Mouse (Mus musculus) ES-Bruce4 (cell line): ENCODE measurements around the gene Ppara. TPM values are rescaled to one million over a fixed set of nuclear protein-coding genes. Genes with fewer than 3 reads are reported as not detected.

ENCODE experiments used
- H3K27ac ChIP-seq: 2 replicates; pipeline ENCODE4 v1.5.1; 2012; ENCODE audit warnings: low read length, inconsistent platforms; ENCODE audit not compliant: insufficient read depth
- H3K27me3 ChIP-seq: 2 replicates; pipeline ENCODE4 v1.6.1; 2012; ENCODE audit warnings: mild to moderate bottlenecking, low read length, inconsistent platforms; ENCODE audit not compliant: control insufficient read depth, poor library complexity, insufficient read depth, severe bottlenecking
- H3K36me3 ChIP-seq: 2 replicates; pipeline ENCODE4 v1.6.1; 2012; ENCODE audit warnings: inconsistent platforms, mild to moderate bottlenecking, low read length, moderate library complexity; ENCODE audit not compliant: control insufficient read depth, poor library complexity, insufficient read depth, severe bottlenecking
- H3K4me1 ChIP-seq: one replicate; pipeline ENCODE4 v1.8.1; 2011; ENCODE audit warnings: low read length; ENCODE audit not compliant: control insufficient read depth, insufficient read depth
- H3K4me3 ChIP-seq: 2 replicates; pipeline ENCODE4 v1.5.1; 2011; ENCODE audit warnings: low read depth, mild to moderate bottlenecking, low read length
- H3K9ac ChIP-seq: 2 replicates; pipeline ENCODE4 v1.6.1; 2012; ENCODE audit warnings: low read depth, mild to moderate bottlenecking, inconsistent platforms; ENCODE audit not compliant: poor library complexity, severe bottlenecking
- H3K9me3 ChIP-seq: replicated peaks from 2 replicates; pipeline ENCODE4 v1.6.1; 2012; ENCODE audit warnings: mild to moderate bottlenecking, low read length, inconsistent platforms; ENCODE audit not compliant: control insufficient read depth, poor library complexity, insufficient read depth, severe bottlenecking
- CTCF ChIP-seq: IDR thresholded peaks from one replicate; pipeline ENCODE4 v1.8.1; 2011; ENCODE audit warnings: low read depth, low read length
- EP300 ChIP-seq: IDR thresholded peaks from 2 replicates; pipeline ENCODE4 v1.6.1; 2011; ENCODE audit warnings: low read depth, low read length; ENCODE audit not compliant: insufficient read depth
- POLR2A ChIP-seq: IDR thresholded peaks from one replicate; pipeline ENCODE4 v1.8.1; 2011; ENCODE audit warnings: low read length; ENCODE audit not compliant: insufficient read depth
- polyA plus RNA-seq: library from polyadenylated mRNA; stranded (reverse); fragments of >200 nt; gene quantifications from 2 replicates; pipeline ENCODE4 v1.2.4, GENCODE M21; 2011; ENCODE audit warnings: low read depth; ENCODE audit not compliant: missing spikeins, insufficient read depth, insufficient read length

The Ppara gene
- polyA plus RNA-seq, 1 experiment = 0.28 TPM

DNA sequence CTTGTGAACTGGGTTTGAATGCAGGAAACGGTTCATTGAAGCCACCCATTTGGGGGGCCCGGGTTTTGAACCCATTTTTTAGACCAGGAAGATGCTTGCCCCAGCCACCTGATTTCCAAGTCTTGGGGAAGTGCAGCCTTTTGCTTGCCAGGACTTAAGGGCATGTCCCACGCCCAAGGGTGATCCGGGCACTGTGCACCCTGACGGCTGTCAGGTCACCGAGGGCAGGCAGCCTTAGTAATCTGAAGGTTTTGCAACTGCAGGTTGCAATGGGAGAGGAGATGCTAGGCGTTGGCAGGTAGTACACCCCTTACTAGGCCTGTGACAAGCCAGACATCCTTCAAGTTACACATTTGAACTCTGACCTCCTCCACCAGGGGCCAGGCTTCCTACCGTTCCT is 97.8 kb downstream of the Ppara start:
- Histone ChIP-seq H3K27me3 (no peaks in the 10 kb centered on the region), H3K4me3 (peak overlapping the region; percentile 78; the same call in 1 of the 2 replicates), H3K4me1 (no peaks in the 10 kb centered on the region), H3K9ac (peak overlapping the region; percentile 22), H3K27ac (no peak overlapping the region), H3K36me3 (no peaks in the 10 kb centered on the region), H3K9me3 (no peaks in the 10 kb centered on the region)
- TF ChIP-seq CTCF = no peak

DNA sequence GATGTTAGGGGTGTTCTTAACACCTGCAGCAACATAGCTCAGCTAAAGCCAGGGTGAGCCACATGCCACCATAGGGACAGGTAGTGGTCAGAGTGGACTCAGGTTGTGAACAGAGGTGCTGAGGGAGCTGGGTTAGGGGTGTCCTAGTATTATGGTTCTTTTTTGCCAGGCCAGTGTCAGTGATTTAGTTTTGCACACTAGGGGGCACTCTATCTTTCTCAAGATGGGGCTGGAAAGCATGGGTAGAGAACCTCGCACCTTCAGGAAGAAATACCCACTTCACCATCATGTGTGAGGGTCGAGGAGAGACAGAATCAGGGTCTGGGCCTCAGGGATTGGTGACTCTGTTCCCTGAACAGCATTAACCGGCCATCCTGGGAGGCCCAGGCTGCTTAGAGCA is 100.6 kb downstream of the Ppara start:
- H3K36me3 ChIP-seq = no peaks in the 10 kb centered on the region
- no peaks in the 10 kb centered on the region for H3K27me3 ChIP-seq
- no peak for TF ChIP-seq EP300
- H3K4me1 ChIP-seq = no peaks in the 10 kb centered on the region
- no peak overlapping the region for H3K9ac ChIP-seq
- H3K9me3 ChIP-seq = no peaks in the 10 kb centered on the region
- H3K27ac ChIP-seq = no peak overlapping the region
- H3K4me3 ChIP-seq = no peak overlapping the region

DNA sequence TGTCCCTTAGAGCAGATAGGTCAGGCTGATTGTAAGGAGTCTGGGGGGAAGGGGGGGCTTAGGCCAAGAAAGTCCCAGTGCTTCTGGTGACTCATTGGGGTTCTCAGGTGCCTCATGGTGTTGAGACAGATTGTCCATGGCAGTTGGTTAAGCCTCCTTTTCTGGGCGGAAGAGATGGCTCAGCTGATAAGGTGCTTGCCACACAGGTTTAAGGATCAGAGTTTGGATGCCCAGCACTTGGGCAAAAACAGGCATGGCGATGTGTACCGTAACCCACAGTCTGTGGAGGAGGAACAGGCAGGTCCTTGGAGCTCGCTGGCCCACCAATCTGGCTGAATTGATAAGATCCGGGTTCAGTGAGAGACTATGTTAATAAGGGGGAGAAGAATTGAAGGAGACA is 102.1 kb downstream of the Ppara start:
- Histone ChIP-seq H3K9me3 (no peaks in the 10 kb centered on the region), H3K27ac (no peak overlapping the region), H3K27me3 (no peaks in the 10 kb centered on the region), H3K4me1 (peaks cover 2% of the 10 kb centered on the region), H3K36me3 (no peaks in the 10 kb centered on the region), H3K9ac (no peak overlapping the region), H3K4me3 (no peak overlapping the region)
- TF ChIP-seq POLR2A (no peak), CTCF (no peak), EP300 (no peak)

DNA sequence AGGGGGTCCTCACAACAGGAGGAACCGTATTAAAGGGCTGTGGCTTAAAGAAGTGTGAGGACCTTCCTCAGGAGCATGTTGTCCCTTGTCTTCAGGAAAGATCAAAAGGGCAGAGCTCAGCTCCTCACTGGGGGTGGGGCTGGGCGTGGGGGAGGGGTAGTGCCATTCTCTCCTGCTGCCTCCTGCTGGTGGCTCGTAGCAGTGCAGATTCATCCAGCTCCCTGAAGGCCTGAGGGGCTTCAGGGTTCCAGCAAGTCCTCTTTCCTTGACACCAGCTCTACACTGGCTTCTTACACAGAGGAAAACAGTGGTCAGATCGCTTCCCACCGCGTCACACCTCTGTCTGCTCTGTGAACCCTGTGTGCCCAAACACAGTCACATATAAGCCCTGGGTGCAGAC is 106.2 kb downstream of the Ppara start:
- TF ChIP-seq POLR2A = no peak
- peak; percentile 74 for TF ChIP-seq CTCF

DNA sequence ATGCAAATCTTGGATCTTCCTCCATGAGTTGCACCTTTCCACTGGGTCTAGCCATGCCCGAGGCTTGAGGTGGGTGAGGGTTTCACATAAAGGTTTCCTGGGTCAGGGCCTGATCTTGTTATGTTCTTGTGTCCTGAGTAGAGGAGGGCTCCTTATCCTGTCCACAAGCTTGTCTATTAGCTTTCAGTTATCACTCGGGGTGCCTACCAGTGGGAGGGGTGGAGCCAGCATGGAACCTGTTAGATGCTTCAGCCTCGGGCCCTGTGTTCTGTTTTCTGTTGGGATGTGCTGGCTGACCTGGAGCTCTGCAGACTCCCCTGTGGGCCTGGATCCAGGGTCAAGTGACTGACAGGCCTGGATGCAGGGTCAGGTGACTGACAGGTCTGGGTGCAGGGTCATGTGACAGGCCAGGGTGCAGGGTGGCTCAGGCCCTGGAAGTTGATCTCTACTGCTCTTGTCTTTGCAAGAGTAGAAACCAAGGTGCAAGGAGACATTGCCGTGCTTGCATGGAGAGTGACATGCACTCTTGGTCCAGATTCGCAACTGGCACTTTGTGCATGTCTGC is 107.1 kb downstream of the Ppara start:
- Histone ChIP-seq H3K4me3 (no peak overlapping the region), H3K27me3 (no peaks in the 10 kb centered on the region), H3K9ac (no peak overlapping the region), H3K9me3 (no peaks in the 10 kb centered on the region), H3K4me1 (peaks cover 2% of the 10 kb centered on the region), H3K36me3 (no peaks in the 10 kb centered on the region), H3K27ac (no peak overlapping the region)
- TF ChIP-seq CTCF (no peak), EP300 (no peak), POLR2A (no peak)

More for the DNA sequence above, 106.2 kb downstream of the Ppara start:
- Histone ChIP-seq H3K27ac (no peak overlapping the region), H3K27me3 (no peaks in the 10 kb centered on the region), H3K4me1 (peaks cover 2% of the 10 kb centered on the region), H3K9ac (no peak overlapping the region), H3K9me3 (no peaks in the 10 kb centered on the region), H3K36me3 (no peaks in the 10 kb centered on the region), H3K4me3 (no peak overlapping the region)

DNA sequence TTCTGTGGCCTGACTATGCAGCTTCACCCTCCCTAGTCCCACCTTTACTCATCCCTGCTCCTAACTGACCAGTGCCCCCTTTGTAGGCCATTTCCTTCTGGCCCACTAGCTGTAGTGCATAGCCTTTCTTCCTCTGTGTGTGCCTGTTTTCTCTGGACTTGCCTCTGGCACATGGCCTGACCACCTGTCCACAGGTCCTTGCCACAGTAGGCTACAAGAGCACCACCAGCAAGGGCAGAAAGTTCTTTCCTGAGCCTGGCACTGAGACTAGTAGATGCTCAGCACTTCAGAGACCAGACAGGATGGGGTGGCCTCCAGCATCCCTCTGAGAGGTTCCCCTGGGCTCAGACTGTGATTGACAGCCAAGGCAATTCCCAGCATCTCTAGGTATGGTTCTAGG is 110.3 kb downstream of the Ppara start:
- Histone ChIP-seq H3K9ac (no peak overlapping the region), H3K27me3 (no peaks in the 10 kb centered on the region), H3K4me1 (peaks cover 2% of the 10 kb centered on the region), H3K9me3 (no peaks in the 10 kb centered on the region), H3K27ac (no peak overlapping the region), H3K36me3 (no peaks in the 10 kb centered on the region), H3K4me3 (no peak overlapping the region)
- no peak for TF ChIP-seq CTCF
- no peak for TF ChIP-seq EP300
- TF ChIP-seq POLR2A = no peak
